ENCODE assay signal across 19 mouse cellular contexts in genomic region chr7:109680284-109680683, GRCm38 (mm10). TPM values are rescaled to one million over a fixed set of nuclear protein-coding genes. Genes with fewer than 3 reads are reported as not detected.
"Had no signal": no experiment of that assay in that cellular context is flagged by ENCODE, and none has a peak within 500 bp of the region (broad histone marks: within the 10 kb centered on the region; RNA-seq: fewer than 3 reads in every experiment).

No protein-coding gene starts in this region.

- ATAC-seq: midbrain, embryonic 15.5 days had no signal

- H3K9me3 ChIP-seq: limb, embryonic 12.5 days; midbrain, embryonic 15.5 days; neural tube, embryonic 12.5 days had no signal

- DNase-seq: kidney, adult 9 months; kidney, postnatal 10 days; kidney, postnatal 4 days; liver; lung, postnatal 10 days; thymus, adult 18-20 months; thymus, postnatal 14 days had no signal

- H3K27me3 ChIP-seq: limb, embryonic 12.5 days; neural tube, embryonic 12.5 days had no signal

- H3K36me3 ChIP-seq: limb, embryonic 12.5 days; midbrain, embryonic 15.5 days; neural tube, embryonic 12.5 days had no signal

- H3K4me3 ChIP-seq: limb, embryonic 12.5 days; megakaryocyte, embryonic 14.5 days; midbrain, embryonic 15.5 days; neural tube, embryonic 12.5 days had no signal

- H3K4me2 ChIP-seq: limb, embryonic 12.5 days; midbrain, embryonic 11.5 days; midbrain, embryonic 15.5 days; neural tube, embryonic 12.5 days had no signal

- H3K4me1 ChIP-seq: limb, embryonic 12.5 days; midbrain, embryonic 15.5 days; neural tube, embryonic 12.5 days had no signal

- H3K9ac ChIP-seq: limb, embryonic 12.5 days; midbrain, embryonic 15.5 days; neural tube, embryonic 12.5 days had no signal

- H3K27ac ChIP-seq: limb, embryonic 12.5 days; macrophage; midbrain, embryonic 15.5 days; neural tube, embryonic 12.5 days had no signal

RNA-seq across cellular contexts. Expression of gene St5, which starts 23.1 kb away (rescaled TPM):
- total RNA-seq: neutrophil, adult 5-6 weeks had no signal

RNA-seq across cellular contexts. Expression of gene BC051019, which starts 43.4 kb away (rescaled TPM):
- total RNA-seq: layer of hippocampus, postnatal 25 days; left cerebral cortex, postnatal 36 days; monocyte, adult 5-6 weeks; neutrophil, adult 5-6 weeks had no signal
- polyA plus RNA-seq: macrophage; midbrain, embryonic 11.5 days; neural tube, embryonic 12.5 days had no signal

RNA-seq across cellular contexts. Expression of gene Ascl3, which starts 51.2 kb away (rescaled TPM):
- total RNA-seq: layer of hippocampus, adult 8-10 months; layer of hippocampus, postnatal 25 days; left cerebral cortex, postnatal 36 days; neutrophil, adult 5-6 weeks had no signal
- polyA plus RNA-seq: limb, embryonic 12.5 days; liver, embryonic 16.5 days; macrophage; neural tube, embryonic 12.5 days had no signal
